Mouse (Mus musculus) C3H10T1/2 (cell line): ENCODE data around the gene Vax1. TPM values are rescaled to one million over a fixed set of nuclear protein-coding genes. Genes with fewer than 3 reads are reported as not detected.

ENCODE experiments used
- polyA plus RNA-seq, 2 experiments: library from polyadenylated mRNA; unstranded; fragments of >200 nt; fragmentation: generic; extraction: Trizol; gene quantifications; one replicate each; pipeline ENCODE4 v1.2.1; 2012; ENCODE audit warnings: missing spikeins in 2 of 2

Vax1 gene
- polyA plus RNA-seq: not detected

GRCm38 (mm10) chr19:59169936-59170765, at the start of gene Vax1:
Gene Vax1 (minus strand): TSS chr19:59170056.

GRCm38 (mm10) chr19:59218991-59219390, 49.1 kb upstream of the Vax1 start, which contains the start of gene Kcnk18:
Gene Kcnk18 (plus strand): TSS chr19:59219214.

Other genes starting within 250 kb of the Vax1 start
- under 1 TPM; 0.15 to 0.17 TPM for gene Eno4, start 226.6 kb downstream of the Vax1 start, polyA plus RNA-seq
- gene Hspa12a, start 226.4 kb downstream of the Vax1 start, polyA plus RNA-seq: 1 to 10 TPM in 1 of 2 experiments, under 1 TPM in 1; 0.63 to 1.1 TPM
- under 1 TPM; 0.02 TPM for gene Shtn1, start 94.0 kb downstream of the Vax1 start, polyA plus RNA-seq
- not detected for gene Kcnk18, start 49.2 kb upstream of the Vax1 start, polyA plus RNA-seq
- under 1 TPM; 0.01 to 0.09 TPM for gene Slc18a2, start 90.8 kb upstream of the Vax1 start, polyA plus RNA-seq
- 100 to 1,000 TPM; 429 to 483 TPM for gene Rps12-ps3, start 152.2 kb upstream of the Vax1 start, polyA plus RNA-seq
- 1 to 10 TPM in 1 of 2 experiments, under 1 TPM in 1; 0.42 to 3.8 TPM for gene Pdzd8, start 175.7 kb upstream of the Vax1 start, polyA plus RNA-seq